Mouse (Mus musculus) hindbrain, embryonic 15.5 days (tissue): ENCODE data around the gene Slc39a3. TPM values are rescaled to one million over a fixed set of nuclear protein-coding genes. Genes with fewer than 3 reads are reported as not detected.
"Not testable (repeated sequence)": the region's sequence is repeated elsewhere in the genome, so short reads cannot be mapped to it uniquely, and the experiment has no call there.

Source experiments
- ATAC-seq: fragments of 200-750 bp; cut with Nextera tagmentation; 2 replicates; pipeline ENCODE4 v1.8.0; 2017; ENCODE audit warnings: low read depth, moderate number of reproducible peaks, moderate TSS enrichment; ENCODE audit not compliant: low FRiP score
- H3K27ac ChIP-seq: fragments of 300-500 bp; sonication (generic); replicated peaks from 2 replicates; pipeline ENCODE4 v1.5.1; 2015; ENCODE audit warnings: mild to moderate bottlenecking, inconsistent platforms
- H3K27me3 ChIP-seq: fragments of 300-500 bp; sonication (generic); 2 replicates; pipeline ENCODE4 v1.6.1; 2015; ENCODE audit warnings: control low read depth, inconsistent platforms
- H3K36me3 ChIP-seq: fragments of 300-500 bp; sonication (generic); 2 replicates; pipeline ENCODE4 v1.6.1; 2015; ENCODE audit warnings: control low read depth, inconsistent platforms
- H3K4me1 ChIP-seq: fragments of 300-500 bp; sonication (generic); replicated peaks from 2 replicates; pipeline ENCODE4 v1.6.1; 2015; ENCODE audit warnings: control low read depth, inconsistent platforms
- H3K4me2 ChIP-seq: fragments of 300-500 bp; sonication (generic); 2 replicates; pipeline ENCODE4 v1.6.1; 2015; ENCODE audit warnings: moderate library complexity, mild to moderate bottlenecking, inconsistent platforms
- H3K4me3 ChIP-seq: fragments of 300-500 bp; sonication (generic); 2 replicates; pipeline ENCODE4 v1.5.1; 2015; ENCODE audit warnings: mild to moderate bottlenecking, inconsistent platforms
- H3K9ac ChIP-seq: fragments of 300-500 bp; sonication (generic); 2 replicates; pipeline ENCODE4 v1.6.1; 2015; ENCODE audit warnings: inconsistent platforms
- H3K9me3 ChIP-seq: fragments of 300-500 bp; sonication (generic); 2 replicates; pipeline ENCODE4 v1.6.1; 2016; ENCODE audit warnings: control low read depth, inconsistent platforms
- WGBS: fragments of 180-500 bp; shearing (Covaris S2); methylation state at CpG from one replicate; pipeline ENCODE4 v1.1.7; 2015; 5-methylcytosine and 5-hydroxymethylcytosine counted together
- polyA plus RNA-seq: library from polyadenylated mRNA; unstranded; fragments of >200 nt; fragmentation: Nextera tagmentation; extraction: Ambion mirVana; gene quantifications from 2 replicates; pipeline ENCODE4 v1.2.1, GENCODE M21; 2015

The Slc39a3 gene
- polyA plus RNA-seq, result 46.3 and 53.0 TPM in 2 replicates

DNA sequence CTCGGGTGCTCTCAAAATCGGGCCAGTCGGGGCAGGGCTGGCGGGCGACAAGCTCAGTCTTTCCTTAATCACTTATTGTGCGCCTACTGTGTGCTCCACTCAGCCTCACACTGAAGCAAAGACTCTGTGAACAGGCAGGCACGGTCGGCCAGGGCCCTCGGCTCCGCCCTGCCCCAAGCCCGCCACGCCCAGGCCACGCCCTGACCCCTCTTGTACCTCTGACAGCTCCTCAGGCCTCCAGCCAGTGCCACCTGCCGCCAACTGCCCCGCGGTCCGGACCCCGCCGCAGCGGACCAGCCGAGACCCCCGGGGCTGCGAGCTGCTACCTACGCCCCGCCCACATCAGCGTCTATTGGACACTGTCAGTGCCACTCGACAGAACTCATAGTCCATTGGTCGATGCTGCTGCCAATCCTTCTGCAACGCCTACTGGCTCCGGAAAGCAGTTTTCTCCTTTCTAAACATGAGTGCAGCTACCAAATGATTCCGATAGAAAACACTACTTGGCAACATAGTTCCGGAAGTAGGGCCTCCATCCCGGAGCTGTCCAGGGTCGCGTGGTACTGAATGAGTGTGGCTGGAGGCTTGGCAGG is at the start of gene Slc39a3:
Gene Slc39a3, minus strand, starts transcription at position 439 of the 593 bp plus-strand sequence.
- Histone ChIP-seq H3K4me1 (peaks cover 21% of the 10 kb centered on the region), H3K9me3 (no peaks in the 10 kb centered on the region), H3K27me3 (no peaks in the 10 kb centered on the region), H3K4me2 (peak within 1 kb of the TSS; percentile 79), H3K4me3 (peak within 1 kb of the TSS; percentile 97), H3K27ac (peak within 1 kb of the TSS; percentile 79), H3K9ac (peak within 1 kb of the TSS; percentile 92), H3K36me3 (peaks cover 9% of the 10 kb centered on the region)
- under 1% methylated on average over 35 of the region's 35 CpGs for WGBS
- ATAC-seq, result peak; percentile 99

DNA sequence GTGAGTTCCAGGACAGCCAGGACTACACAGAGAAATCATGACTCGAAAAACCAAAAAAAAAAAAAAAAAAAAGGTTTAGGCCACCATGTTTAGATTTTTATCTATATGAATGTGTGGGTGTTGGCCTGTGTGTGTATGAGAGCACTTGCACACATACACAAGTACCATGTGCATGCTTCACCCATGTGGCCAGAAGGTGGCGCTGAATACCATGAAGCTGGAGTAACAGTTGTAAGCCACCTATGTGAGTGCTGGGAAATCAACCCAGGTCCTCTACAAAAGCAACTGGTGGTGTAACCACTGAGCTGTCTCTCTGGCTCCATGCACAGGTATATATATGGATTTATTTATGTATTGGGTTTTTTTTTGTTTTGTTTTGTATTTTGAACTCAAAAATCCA is 49.8 kb upstream of the Slc39a3 start:
- Histone ChIP-seq H3K9me3 (no peaks in the 10 kb centered on the region), H3K4me1 (0 out of 2 replicates have a peak, but pooled peaks cover 6% of the 10 kb centered on the region), H3K27ac (no peak overlapping the region), H3K9ac (no peak overlapping the region), H3K4me3 (no peak overlapping the region), H3K27me3 (no peaks in the 10 kb centered on the region), H3K36me3 (peaks cover 9% of the 10 kb centered on the region), H3K4me2 (no peak overlapping the region)
- no peak for ATAC-seq
- 52% methylated on average over 2 of the region's 2 CpGs for WGBS

DNA sequence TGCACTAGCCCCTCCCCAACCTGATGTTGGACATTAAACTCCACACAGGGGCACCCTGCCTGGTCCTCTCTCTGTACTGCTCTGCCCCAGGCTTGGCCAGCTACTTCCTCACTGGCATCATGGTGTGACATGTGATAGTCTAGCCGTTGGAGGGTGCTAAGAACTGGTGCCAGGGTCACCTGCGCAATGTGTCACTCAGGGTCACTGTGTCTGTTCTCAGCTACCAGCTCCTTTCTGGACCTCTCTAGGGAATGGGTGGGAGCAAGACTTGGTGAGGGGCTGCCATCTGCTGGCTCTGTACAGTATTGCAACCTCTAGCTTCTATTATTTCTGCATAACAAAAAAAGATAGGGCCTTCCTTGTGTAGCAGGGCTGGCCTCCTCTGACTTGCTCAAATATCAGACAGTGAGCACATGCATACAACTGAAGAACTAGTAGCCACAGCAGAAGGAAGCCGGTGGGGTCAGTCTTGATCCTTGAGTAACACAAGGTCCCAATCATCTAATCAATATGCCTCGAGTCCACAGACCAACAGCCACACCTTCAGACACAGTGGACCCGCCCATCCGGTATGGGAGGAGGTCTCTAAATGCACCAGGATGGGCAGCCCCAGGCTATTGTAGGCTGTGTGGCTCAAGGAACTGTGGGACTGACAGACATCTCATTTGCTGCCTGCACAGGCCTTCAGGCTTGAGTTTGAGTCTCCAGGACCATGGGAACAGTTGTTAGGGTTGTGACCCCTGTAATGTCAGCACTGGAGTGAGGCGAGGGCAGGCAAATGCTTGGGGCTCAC is 45.1 kb upstream of the Slc39a3 start:
- no peaks in the 10 kb centered on the region for H3K4me1 ChIP-seq
- no peak overlapping the region for H3K27ac ChIP-seq
- no peak overlapping the region for H3K4me2 ChIP-seq
- ATAC-seq, result no peak; the same call in 1 of the 2 replicates
- H3K9me3 ChIP-seq, result no peaks in the 10 kb centered on the region
- H3K9ac ChIP-seq, result no peak overlapping the region
- H3K36me3 ChIP-seq, result peaks cover 45% of the 10 kb centered on the region
- no peaks in the 10 kb centered on the region for H3K27me3 ChIP-seq
- no peak overlapping the region for H3K4me3 ChIP-seq
- 82% methylated on average over 7 of the region's 7 CpGs for WGBS

DNA sequence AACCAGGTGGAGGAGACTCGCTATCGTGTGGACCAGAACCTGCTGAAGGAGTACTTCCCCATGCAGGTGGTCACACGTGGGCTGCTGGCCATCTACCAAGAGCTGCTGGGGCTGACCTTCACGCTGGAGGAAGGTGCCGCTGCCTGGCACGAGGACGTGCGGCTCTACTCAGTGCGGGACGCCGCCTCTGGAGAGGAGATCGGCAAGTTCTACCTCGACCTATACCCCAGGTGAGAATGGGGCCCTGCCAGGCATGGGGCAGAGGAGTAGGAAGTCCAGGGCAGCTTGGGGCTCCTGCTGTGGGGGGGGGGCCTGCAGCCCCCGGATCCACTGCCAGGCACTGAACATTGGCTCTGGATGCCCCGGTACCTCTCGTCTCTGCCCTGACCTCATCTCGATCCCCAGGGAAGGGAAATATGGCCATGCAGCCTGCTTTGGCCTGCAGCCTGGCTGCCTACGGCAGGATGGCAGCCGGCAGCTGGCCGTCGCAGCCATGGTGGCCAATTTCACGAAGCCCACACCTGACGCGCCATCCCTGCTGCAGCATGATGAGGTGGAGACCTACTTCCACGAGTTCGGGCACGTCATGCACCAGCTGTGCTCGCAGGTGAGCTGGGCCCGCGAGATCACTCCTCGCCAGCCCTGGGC is 42.9 kb upstream of the Slc39a3 start:
- H3K4me3 ChIP-seq, result no peak overlapping the region
- WGBS, result 95% methylated on average over 30 of the region's 31 CpGs
- no peaks in the 10 kb centered on the region for H3K9me3 ChIP-seq
- H3K4me2 ChIP-seq, result no peak overlapping the region
- peaks cover 53% of the 10 kb centered on the region for H3K36me3 ChIP-seq
- H3K27me3 ChIP-seq, result no peaks in the 10 kb centered on the region
- no peak overlapping the region for H3K9ac ChIP-seq
- no peaks in the 10 kb centered on the region for H3K4me1 ChIP-seq
- no peak overlapping the region for H3K27ac ChIP-seq
- ATAC-seq, result no peak

DNA sequence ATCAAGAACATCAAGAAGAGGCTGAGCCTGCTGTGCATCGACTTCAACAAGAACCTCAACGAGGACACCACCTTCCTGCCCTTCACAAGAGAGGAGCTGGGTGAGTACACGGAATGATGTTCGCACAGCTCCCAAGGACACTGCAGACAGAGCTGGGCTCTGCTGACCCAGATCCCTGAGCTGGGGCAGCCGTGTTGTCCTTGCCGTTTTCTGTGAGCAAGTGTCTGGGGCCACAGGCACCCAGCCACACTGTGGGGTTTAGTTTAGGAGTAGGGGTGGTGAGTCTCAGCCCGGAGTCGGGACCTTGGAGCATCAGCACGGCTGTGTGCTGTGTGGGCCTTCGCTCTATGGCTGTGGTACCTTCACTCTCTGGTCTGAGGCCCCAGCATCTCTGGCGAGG is 40.7 kb upstream of the Slc39a3 start:
- Histone ChIP-seq H3K27me3 (no peaks in the 10 kb centered on the region), H3K4me1 (no peaks in the 10 kb centered on the region), H3K4me2 (no peak overlapping the region), H3K4me3 (no peak overlapping the region), H3K36me3 (peaks cover 68% of the 10 kb centered on the region), H3K9me3 (no peaks in the 10 kb centered on the region), H3K27ac (no peak overlapping the region), H3K9ac (no peak overlapping the region)
- 92% methylated on average over 11 of the region's 11 CpGs for WGBS
- ATAC-seq, result no peak

DNA sequence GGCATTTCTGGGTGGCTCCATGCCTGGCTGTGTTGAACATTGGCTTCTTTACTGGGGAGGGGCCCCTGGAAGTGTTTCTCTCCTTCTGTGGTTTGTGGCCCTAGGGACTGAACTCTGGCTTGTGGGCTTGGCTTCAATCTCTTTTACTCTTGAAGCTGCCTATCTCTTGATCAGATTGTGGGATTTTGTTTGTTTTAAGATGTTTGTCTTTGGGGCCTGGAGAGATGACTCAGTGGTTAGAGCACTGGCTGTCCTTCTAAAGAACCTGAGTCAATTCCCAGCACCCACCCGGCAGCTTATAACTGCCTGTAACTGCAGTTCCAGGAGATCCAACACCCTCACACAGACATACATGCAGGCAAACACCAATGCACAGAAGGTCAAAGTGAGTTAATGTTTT is 39.1 kb upstream of the Slc39a3 start:
- Histone ChIP-seq H3K4me1 (peaks cover 4% of the 10 kb centered on the region), H3K9ac (no peak overlapping the region), H3K27ac (no peak overlapping the region), H3K4me2 (no peak overlapping the region), H3K36me3 (peaks cover 58% of the 10 kb centered on the region), H3K27me3 (no peaks in the 10 kb centered on the region), H3K9me3 (no peaks in the 10 kb centered on the region), H3K4me3 (no peak overlapping the region)
- ATAC-seq, result no peak
- WGBS, result 100% methylated on average over 1 of the region's 1 CpGs

DNA sequence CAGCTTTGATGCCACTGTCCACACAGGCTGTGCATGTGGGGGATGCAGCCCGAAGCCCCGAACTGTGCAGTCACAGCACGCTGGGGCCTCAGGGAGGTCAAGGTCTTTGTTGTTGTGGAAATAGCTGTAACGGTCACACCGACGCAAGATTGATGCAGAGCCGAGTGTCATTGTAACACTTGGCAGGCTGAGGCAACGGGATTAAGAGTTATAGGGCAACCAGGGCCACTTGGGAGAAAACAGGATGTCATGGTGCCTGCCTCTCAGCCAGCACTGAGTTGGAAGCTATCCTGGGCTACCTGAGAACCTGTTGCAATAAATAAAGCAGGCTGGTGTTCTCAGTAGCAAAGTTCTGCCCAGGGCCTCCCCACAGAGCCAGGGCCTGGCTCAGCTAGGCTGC is 38.5 kb upstream of the Slc39a3 start:
- Histone ChIP-seq H3K9ac (no peak overlapping the region), H3K27me3 (no peaks in the 10 kb centered on the region), H3K9me3 (no peaks in the 10 kb centered on the region), H3K4me3 (no peak overlapping the region), H3K27ac (no peak overlapping the region), H3K36me3 (peaks cover 52% of the 10 kb centered on the region), H3K4me1 (peaks cover 11% of the 10 kb centered on the region), H3K4me2 (no peak overlapping the region)
- no peak for ATAC-seq
- WGBS, result 64% methylated on average over 8 of the region's 8 CpGs

DNA sequence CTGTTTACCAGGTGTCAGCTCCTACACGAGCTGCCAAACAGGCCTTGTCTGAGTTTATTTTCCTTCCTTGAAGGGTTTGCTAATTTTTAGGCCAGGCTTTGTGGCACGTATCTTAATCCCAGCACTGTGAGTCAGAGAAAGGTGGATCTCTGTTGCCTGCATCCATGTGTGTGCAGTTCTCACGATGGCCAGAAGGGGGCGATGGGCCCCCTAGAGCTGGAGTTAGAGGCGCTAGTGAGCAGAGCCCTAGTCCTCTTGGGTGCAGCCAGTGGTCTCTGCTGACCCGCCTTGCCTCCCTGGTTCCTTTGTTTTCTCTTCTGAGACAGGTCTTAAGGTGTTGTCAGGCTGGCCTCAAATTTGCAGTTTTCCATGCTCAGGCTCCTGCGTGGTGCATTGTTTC is 36.2 kb upstream of the Slc39a3 start:
- Histone ChIP-seq H3K4me1 (peaks cover 24% of the 10 kb centered on the region), H3K27me3 (no peaks in the 10 kb centered on the region), H3K4me2 (no peak overlapping the region), H3K36me3 (peaks cover 32% of the 10 kb centered on the region), H3K9me3 (no peaks in the 10 kb centered on the region), H3K4me3 (no peak overlapping the region), H3K27ac (no peak overlapping the region), H3K9ac (no peak overlapping the region)
- WGBS, result 68% methylated on average over 7 of the region's 7 CpGs
- no peak for ATAC-seq

DNA sequence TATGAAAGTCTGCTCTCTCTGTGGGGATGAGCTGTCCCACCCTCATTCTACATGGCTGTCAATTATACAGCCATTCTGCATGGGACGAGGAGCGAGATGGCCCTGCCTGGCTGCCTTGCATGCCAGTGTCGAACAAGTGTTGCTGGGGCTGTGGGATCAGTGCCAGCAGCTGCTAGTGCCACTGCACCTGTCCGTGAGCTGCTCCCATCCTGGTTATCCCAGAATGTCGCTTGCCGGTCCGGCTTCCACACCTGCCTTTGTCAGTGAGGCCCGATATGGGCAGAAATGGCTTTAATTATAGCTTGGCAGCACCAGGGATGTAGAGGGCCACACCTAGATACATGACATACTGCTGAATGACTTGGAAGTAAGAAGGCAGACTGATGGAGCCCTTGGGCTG is 35.1 kb upstream of the Slc39a3 start:
- Histone ChIP-seq H3K9me3 (no peaks in the 10 kb centered on the region), H3K27ac (no peak overlapping the region), H3K4me2 (no peak overlapping the region), H3K4me1 (peaks cover 24% of the 10 kb centered on the region), H3K9ac (no peak overlapping the region), H3K4me3 (no peak overlapping the region), H3K36me3 (peaks cover 25% of the 10 kb centered on the region), H3K27me3 (no peaks in the 10 kb centered on the region)
- 95% methylated on average over 8 of the region's 8 CpGs for WGBS
- no peak for ATAC-seq

DNA sequence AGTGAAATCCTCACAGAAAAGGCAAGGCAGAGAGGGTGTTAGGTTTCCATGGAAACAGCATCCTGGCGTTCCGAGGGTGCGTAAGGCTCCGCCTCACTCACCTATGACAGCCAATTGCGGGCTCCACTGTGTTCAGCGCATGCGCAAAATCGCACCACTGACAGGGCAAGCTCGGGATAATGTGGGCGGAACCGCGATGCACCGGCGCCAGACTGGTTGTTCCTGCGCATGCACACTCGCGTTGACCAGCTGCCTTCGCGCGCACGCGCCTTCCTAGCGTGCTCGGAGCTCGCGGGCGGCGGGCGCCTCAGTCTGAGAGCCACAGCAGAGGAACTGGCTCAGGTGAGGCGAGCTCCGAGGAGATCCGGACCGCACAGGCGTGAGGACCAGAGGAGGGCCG is 32.6 kb upstream of the Slc39a3 start, which contains the start of gene Thop1:
Gene Thop1, plus strand, starts transcription at position 200 of the 400 bp plus-strand sequence.
- ATAC-seq, result peak; percentile 97

DNA sequence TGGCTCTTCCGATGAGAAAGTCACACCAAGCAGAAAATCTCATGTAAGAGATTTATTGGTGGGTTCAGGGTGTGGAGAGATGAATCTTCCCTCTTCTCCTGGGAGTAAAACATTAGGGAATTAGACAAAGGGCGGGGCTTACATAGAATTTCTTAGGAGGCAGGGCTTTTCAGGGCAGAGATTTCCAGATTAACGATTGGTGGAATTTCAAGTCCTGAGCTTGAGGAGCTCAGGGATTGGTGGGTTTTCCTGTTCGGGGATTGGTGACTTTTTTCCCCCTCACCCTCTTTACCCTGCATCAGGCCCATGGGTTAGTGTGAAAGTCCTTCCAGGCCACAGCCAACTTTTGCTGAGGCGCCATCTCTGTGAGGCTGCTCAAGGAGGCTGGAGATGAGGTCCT is 31.5 kb upstream of the Slc39a3 start:
- H3K9me3 ChIP-seq, result no peaks in the 10 kb centered on the region
- H3K4me2 ChIP-seq, result no peak overlapping the region
- no peak overlapping the region for H3K27ac ChIP-seq
- no peaks in the 10 kb centered on the region for H3K27me3 ChIP-seq
- H3K9ac ChIP-seq, result no peak overlapping the region
- WGBS, result 76% methylated on average over 5 of the region's 5 CpGs
- H3K4me3 ChIP-seq, result no peak overlapping the region
- peaks cover 24% of the 10 kb centered on the region for H3K4me1 ChIP-seq
- ATAC-seq, result no peak
- H3K36me3 ChIP-seq, result peaks cover 7% of the 10 kb centered on the region

More for the DNA sequence above, 32.6 kb upstream of the Slc39a3 start, which contains the start of gene Thop1:
- peak within 1 kb of the TSS; percentile 82 for H3K9ac ChIP-seq
- H3K27ac ChIP-seq, result peak within 1 kb of the TSS; percentile 74
- H3K27me3 ChIP-seq, result no peaks in the 10 kb centered on the region
- H3K36me3 ChIP-seq, result peaks cover 16% of the 10 kb centered on the region
- H3K9me3 ChIP-seq, result no peaks in the 10 kb centered on the region
- peaks cover 24% of the 10 kb centered on the region for H3K4me1 ChIP-seq
- peak within 1 kb of the TSS; percentile 80 for H3K4me3 ChIP-seq
- under 1% methylated on average over 35 of the region's 35 CpGs for WGBS
- peak within 1 kb of the TSS; percentile 70 for H3K4me2 ChIP-seq

DNA sequence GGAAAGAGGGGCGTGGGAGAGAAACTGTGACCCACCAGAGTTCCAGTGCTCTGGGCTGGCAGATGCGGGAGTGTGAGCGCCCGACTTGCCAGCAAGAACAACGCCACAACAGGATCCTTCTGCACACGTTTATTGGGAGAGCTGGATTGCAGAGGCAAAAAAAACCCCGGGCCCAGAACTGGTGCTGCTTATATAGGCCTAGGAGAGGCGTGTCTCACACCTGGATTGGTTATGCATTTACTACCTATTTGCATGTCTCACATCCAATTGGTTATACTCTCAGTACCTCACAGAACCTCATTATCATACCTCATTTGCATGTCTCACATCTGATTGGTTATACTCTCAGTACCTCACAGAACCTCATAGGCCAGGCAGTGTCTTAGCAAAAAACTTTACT is 27.3 kb upstream of the Slc39a3 start:
- H3K9me3 ChIP-seq, H3K36me3 ChIP-seq, H3K4me1 ChIP-seq, H3K27me3 ChIP-seq, H3K27ac ChIP-seq, H3K9ac ChIP-seq, ATAC-seq, H3K4me2 ChIP-seq, H3K4me3 ChIP-seq: not testable (repeated sequence)
- whole genome bisulfite sequencing, result 91% methylated on average over 8 of the region's 8 CpGs
